Mouse (Mus musculus): ENCODE results near the gene Bsn.

Gene Bsn

DNA sequence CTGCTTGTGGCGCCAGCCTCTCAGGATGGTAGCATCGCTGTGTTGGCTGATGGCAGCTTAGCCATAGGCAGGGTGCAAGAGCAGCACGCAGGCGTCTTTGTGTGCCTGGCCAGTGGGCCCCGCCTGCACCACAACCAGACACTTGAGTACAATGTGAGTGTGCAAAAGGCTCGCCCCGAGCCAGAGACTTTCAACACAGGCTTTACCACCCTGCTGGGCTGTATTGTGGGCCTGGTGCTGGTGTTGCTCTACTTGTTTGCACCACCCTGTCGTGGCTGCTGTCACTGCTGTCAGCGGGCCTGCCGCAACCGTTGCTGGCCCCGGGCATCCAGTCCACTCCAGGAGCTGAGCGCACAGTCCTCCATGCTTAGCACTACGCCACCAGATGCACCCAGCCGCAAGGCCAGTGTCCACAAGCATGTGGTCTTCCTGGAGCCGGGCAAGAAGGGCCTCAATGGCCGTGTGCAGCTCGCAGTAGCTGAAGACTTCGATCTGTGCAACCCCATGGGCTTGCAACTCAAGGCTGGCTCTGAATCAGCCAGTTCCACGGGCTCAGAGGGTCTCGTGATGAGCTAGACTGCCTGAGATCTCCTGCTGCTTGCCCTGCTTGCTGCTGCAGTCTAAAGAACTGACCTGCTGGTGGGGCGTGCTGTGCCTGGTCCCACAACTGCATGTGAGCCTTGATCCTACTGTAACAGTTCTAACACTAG lies 135.7 kb downstream of the Bsn start:
- DNase-seq (ENCODE audit: low spot score in 2 of 2), result no peak

DNA sequence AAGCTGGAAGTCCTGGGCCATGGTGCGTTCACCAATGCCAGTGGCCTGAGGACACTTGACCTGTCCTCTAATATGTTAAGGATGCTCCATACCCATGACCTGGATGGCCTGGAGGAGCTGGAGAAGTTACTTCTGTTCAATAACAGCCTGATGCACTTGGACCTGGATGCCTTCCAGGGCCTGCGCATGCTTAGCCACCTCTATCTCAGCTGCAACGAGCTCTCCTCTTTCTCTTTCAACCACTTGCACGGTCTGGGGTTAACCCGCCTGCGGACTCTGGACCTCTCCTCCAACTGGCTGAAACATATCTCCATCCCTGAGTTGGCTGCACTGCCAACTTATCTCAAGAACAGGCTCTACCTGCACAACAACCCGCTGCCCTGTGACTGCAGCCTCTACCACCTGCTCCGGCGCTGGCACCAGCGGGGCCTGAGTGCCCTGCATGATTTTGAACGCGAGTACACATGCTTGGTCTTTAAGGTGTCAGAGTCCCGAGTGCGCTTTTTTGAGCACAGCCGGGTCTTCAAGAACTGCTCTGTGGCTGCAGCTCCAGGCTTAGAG lies 136.4 kb downstream of the Bsn start:
- no peak for DNase-seq (ENCODE audit: low spot score in 2 of 2)

DNA sequence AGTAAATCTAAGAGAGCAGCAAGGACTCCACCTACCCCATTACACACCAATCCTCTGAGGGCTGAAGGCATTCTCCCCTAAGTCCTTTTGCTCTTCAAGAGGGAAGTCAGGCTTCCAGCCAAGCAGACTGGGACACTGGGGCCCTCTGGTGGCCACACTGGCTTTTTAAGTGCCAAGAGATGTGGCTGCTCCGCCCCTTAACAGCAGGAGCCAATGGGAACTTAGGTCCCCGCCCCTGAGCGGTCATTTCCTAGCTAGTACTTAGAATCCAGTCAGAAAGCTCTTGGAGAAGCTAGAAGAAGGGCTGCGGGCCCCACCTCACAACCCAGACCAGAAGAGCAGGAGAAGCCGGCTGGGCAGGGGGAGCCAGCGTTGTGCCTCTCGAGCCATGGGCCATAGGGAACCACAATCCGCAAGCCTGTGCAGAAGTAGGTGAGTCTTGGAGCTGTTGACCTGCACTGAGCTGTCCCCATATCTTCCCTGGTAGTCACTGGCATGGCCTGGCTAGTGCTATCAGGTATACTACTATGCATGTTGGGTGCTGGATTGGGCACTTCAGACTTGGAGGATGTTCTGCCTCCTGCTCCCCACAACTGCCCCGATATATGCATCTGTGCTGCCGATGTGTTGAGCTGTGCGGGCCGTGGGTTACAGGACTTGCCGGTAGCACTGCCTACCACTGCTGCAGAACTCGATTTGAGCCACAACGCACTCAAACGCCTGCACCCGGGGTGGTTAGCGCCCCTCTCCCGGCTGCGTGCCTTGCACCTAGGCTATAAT lies 137.1 kb downstream of the Bsn start, which contains the start of gene Amigo3:
TSS of gene Amigo3 (plus strand) at position 275 of the 780 bp plus-strand sequence.
- peak; percentile 92 to 97 for DNase-seq (ENCODE audit: low spot score in 2 of 2)

DNA sequence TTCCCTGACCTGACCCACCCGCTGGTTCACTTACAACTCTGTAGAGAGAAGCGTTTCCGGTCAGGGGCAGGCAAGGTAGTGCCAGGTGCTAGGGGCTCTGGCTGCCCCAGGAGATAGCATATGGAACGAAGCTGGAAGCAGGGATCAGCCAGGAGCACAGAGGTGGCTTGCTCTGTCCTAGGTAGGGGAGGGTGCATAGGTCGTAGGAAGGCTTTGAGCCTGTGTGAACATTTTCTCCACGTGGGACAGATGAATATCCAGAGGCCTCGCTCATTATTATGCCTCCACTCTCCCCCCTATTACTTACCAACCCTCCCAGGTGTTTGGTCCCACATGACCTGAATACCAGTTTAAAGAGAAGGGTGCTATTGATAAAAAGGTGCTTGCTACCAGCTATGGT lies 137.8 kb downstream of the Bsn start:
- no peak for DNase-seq (ENCODE audit: low spot score in 2 of 2)

DNA sequence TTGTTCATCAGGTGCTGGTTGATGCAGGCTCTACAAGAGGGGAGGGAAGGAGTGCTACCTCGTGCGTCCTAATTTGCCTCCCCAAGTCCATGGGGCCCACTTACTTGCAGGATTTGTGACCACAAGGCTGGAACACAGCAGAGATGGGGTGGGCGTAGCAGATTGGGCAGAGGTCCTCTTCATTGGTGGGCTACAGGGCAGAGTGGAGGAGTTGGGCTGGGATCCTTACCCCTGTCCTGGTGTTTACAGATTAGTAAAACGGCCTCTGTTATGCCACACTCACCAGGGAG lies 138.3 kb downstream of the Bsn start:
- no peak for DNase-seq (ENCODE audit: low spot score in 2 of 2)

DNA sequence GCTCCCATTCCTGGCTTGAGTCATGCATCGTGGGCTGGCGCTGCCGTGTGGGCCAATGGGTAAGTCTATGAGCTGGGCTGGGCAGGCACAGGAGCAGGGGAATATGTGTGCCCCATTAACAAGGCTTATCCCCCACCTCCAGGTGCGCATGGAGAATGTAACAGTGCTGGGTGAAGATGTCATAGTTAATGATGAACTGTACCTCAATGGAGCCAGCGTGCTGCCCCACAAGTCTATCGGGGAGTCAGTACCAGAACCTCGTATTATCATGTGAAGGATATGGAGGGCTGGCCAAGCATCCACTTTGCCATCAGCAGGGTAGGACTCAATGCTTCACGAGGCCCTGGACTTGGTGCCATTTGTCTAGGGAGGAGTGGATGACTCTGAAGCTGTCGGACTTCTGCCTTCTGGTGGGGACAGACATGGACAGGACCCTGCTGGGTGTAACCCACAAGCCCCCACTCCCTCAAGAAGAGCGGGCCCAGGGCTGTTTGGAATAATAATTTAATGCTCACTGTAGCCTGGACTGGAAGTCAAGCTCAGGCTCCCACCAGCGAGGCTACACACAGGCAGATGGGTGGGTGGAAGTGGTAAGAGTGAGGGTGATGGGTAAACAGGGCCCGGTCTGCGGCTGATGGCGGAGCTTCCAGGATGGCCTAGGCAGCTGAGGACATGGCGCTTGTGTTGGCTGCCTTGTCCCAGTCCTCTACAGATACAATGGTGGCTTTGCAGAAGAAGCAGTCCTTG lies 138.8 kb downstream of the Bsn start:
- no peak for DNase-seq (ENCODE audit: low spot score in 2 of 2)

DNA sequence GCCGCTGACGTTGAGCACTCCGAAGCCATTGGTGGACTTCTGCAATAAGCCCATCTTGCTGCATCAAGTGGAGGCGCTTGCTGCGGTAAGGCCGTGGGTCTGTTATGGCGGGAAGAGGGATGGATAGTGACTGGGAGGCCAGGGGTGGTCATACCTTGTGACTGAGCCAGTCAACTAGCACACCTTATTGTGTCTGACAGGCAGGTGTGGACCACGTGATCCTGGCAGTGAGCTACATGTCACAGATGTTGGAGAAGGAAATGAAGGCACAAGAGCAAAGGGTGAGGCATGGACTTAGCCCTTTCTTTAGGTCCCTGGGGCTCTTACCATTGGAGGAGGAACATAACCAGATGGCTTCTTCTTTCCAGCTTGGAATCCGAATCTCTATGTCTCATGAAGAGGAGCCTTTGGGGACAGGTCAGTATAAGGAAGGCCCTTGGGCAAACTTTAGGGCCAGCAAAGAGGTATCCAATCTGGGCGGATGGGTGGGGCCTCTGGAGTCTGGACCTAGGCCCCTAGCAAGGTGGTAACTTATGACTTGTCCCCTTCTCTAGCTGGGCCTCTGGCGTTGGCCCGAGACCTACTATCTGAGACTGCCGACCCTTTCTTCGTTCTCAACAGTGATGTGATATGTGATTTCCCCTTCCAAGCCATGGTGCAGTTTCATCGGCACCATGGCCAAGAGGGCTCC lies 140.5 kb downstream of the Bsn start:
- DNase-seq (ENCODE audit: low spot score in 2 of 2), result no peak

DNA sequence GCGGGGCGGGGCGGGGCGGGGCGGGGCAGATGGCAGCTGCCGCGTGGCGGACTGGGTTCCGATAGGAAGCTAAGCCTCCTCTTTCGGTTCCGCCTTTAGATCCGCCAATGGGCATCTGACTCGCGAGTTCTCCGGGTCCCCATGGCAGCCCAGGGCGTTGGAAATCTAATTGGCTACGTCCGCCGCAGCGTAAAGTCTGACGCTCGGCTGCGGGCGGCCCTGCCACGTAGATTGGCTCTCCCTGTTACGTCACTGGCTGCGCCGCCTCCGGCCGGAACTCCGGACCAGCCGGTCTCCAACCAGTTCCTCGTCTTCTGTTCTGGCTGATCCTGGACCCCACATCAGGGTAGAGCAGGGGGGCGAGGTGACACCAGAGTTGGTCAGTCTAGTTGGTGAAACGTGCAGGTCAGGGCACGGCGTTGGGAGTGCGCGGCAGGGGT lies 141.1 kb downstream of the Bsn start, which contains the start of gene Gmppb:
TSS of gene Gmppb (plus strand) at position 227 of the 440 bp plus-strand sequence.
- DNase-seq (ENCODE audit: low spot score in 2 of 2), result peak; percentile 95 to 97

DNA sequence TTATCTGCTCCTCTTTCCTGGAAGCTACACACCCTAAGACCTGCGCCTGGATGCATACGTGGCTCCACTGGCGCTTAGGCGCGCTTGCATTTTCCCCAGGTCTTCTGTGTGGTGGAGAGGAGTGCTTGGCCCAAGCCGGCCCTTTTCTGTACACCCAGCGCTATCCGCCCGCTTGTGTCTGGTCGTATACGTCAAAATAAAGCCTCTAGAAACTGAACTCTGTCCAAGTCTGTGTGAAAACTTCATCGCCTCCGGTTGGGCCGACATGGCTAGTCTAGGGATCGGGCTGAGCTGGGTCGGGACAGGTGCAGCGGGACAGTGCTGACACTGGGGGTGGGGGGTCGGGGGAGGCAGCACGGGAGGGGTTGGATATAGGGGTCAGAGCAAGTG lies 141.6 kb downstream of the Bsn start:
- peak in 1 of 2 experiments; percentile 22 for DNase-seq (ENCODE audit: low spot score in 2 of 2)

DNA sequence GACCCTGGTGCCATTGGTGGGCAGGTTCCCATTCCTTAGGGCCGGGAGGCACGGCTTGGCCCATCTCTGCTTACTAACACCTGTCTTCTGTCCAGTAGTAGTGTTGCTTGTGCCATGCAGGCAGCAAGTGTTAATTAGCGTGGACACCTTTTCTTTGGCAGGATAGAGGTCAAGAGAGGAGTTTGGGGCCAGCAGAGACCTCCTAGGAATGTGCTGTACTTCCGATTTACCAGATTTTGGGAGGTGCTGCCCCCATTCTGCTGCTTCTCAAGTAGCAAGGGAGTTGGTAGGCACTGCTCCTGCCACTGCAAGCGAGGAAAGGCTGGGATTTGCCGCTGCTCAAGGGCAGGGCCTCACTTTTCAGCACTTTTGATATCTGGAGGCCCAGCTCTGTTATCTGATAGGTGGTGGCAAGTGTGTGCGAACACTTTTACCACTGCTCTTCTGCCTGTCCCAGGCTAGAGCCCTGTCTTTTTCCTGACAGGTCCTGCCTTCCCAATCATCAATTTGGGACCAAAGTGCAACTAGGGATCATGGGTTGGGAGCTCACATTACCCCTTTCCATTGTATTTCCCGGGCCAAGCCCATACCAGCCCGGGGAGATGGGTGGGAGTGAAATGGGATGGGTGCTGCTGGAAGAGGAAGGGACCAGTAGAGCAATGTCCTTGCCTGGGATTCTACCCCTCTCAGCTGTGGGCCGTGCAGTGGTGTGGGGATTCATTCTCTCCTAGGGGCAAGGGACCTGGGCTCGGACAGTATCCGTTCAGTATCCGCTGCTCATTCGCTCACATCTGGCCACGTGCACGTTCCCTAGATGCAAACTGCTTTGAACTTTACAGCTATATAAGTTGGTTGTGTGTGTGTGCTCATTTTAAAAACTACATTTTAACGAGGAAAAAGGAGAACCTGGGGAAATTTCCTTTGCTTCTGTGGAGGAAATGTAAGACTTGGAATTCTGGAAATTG lies 142.3 kb downstream of the Bsn start:
- DNase-seq (ENCODE audit: low spot score in 2 of 2), result no peak

DNA sequence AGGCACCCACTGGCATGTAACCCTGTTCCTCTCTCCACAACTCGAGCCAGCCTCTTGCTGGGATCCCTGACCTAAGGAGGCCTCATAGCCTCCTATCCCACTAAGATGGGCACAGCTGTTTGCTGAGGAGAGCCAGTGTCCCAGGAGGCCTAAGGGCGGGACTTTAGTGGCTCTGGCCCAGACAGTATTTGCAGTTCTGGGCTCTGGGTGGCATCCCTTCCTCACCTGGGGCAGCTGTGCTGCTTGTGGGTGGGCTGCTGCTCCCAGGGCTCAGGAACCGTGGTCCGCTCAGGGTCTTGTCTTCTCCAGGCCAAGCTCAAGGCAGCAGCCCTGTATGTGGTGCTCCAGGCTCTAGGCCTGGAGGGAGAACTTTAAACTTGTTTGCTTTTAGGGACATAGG lies 143.6 kb downstream of the Bsn start:
- no peak for DNase-seq (ENCODE audit: low spot score in 2 of 2)
